Mouse (Mus musculus) erythroblast, embryonic 14.5 days (primary cell): ENCODE data around the gene Usp9x.

ENCODE experiments used
- GATA1 ChIP-seq: IDR thresholded peaks from 2 replicates; pipeline ENCODE4 v1.6.1; 2012; ENCODE audit warnings: low read length, inconsistent platforms, mixed read lengths
- TAL1 ChIP-seq: IDR thresholded peaks from 3 replicates; pipeline ENCODE4 v1.6.1; 2012; ENCODE audit warnings: low read length, inconsistent platforms, mixed read lengths

DNA sequence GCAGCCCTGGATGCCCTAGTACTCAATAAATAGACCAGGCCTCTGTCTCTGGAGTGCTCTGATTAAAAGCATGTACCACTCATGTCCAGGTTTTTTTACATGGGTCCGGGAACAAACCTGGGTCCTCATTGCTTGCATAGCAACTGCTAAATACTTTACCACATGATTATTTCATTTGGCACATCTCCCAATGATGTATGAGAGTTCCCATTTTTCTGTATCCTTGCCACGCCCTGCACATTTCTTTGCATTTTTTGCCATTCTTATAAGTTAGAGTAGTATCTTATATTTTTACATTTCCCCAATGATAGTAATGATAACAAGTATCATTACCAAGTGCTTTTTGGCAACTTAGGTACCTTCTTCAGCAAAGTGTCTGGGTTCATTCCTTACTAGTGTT is 27.5 kb upstream of the Usp9x start:
- TF ChIP-seq TAL1, result no peak
- no peak for TF ChIP-seq GATA1
